Comparison of ENCODE assay signal across 9 mouse cellular contexts in the genomic region with DNA sequence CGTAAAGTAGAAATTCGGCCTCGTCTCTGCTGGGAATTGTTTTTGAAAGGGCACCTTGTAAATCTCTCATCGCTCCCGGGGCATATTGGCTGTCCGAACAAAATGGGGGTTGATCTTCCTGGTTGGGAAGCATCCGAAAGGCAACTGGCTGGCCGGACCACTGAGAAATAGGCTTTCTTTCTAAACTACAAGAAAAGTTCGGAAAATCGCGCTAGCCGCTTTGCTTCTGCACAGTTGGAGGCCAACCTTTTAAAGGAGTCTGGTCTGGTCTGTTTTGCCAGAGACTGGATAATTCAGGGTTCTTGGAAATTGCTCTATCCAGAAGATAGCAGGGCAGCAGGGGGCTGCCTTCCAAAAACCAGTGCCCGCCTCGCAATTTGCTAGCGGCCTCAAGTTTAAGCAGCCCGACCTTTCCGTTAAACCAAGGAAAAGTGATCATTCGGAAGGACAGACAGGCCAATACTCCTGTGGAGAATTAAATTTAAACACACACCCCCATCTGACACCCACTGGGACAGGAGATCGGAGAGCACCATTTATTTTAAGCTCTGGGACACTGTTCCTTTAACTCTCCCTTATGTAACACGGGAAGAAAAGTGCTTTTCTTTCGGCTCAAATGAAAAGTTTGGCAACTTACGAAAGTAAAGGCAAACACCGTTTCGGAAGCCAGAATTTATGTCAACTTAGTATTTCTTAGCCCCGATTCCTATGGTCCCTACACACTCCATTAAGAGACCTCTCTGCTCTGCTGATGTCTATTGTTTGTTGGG. TPM values are rescaled to one million over a fixed set of nuclear protein-coding genes. Genes with fewer than 3 reads are reported as not detected.
DNase-seq lines count a peak whose midpoint lies in the region; ATAC-seq lines count a peak whose summit lies in the region.
"Had no signal": no experiment of that assay in that cellular context is flagged by ENCODE, and none has a peak within 500 bp of the region (broad histone marks: within the 10 kb centered on the region; RNA-seq: fewer than 3 reads in every experiment).

No protein-coding gene starts in this region.

- H3K4me2 ChIP-seq in kidney, embryonic 16.5 days (replicated peaks; ENCODE audit: low read depth, low read length), result 0 out of 2 replicates have a peak overlapping the region, but pooled peaks have one; percentile 64
- H3K4me2 ChIP-seq in embryonic facial prominence, embryonic 12.5 days (replicated peaks), result peak overlapping the region; percentile 80
- H3K4me2 ChIP-seq in neural tube, embryonic 12.5 days (replicated peaks), result peak overlapping the region; percentile 76

- ATAC-seq in kidney, embryonic 16.5 days (ENCODE audit: low FRiP score, low TSS enrichment), result no peak
- ATAC-seq in embryonic facial prominence, embryonic 12.5 days (ENCODE audit: insufficient number of reproducible peaks, insufficient read depth, low FRiP score, low TSS enrichment), result no peak
- no peak for ATAC-seq in neural tube, embryonic 12.5 days (ENCODE audit: low FRiP score, low read depth)
- no peak for ATAC-seq in megakaryocyte, adult 5-6 weeks (ENCODE audit: poor library complexity, severe bottlenecking)

- no peak overlapping the region for H3K27ac ChIP-seq in kidney, embryonic 16.5 days (ENCODE audit: low read length)
- H3K27ac ChIP-seq in embryonic facial prominence, embryonic 12.5 days, result 0 out of 2 replicates have a peak overlapping the region, but pooled peaks have one; percentile 75
- H3K27ac ChIP-seq in hindbrain, embryonic 10.5 days, result peak overlapping the region; percentile 97
- no peak overlapping the region for H3K27ac ChIP-seq in neural tube, embryonic 12.5 days

- no peaks in the 10 kb centered on the region for H3K36me3 ChIP-seq in kidney, embryonic 16.5 days (ENCODE audit: insufficient read depth, low read length)
- no peaks in the 10 kb centered on the region for H3K36me3 ChIP-seq in embryonic facial prominence, embryonic 12.5 days
- peaks cover 19% of the 10 kb centered on the region for H3K36me3 ChIP-seq in hindbrain, embryonic 10.5 days
- no peaks in the 10 kb centered on the region for H3K36me3 ChIP-seq in neural tube, embryonic 12.5 days

- peaks cover 96% of the 10 kb centered on the region for H3K27me3 ChIP-seq in kidney, embryonic 16.5 days (ENCODE audit: insufficient read depth, low read length)
- H3K27me3 ChIP-seq in embryonic facial prominence, embryonic 12.5 days, result peaks cover 76% of the 10 kb centered on the region
- H3K27me3 ChIP-seq in hindbrain, embryonic 10.5 days (ENCODE audit: insufficient read depth, poor library complexity, severe bottlenecking), result peaks cover 79% of the 10 kb centered on the region
- peaks cover 76% of the 10 kb centered on the region for H3K27me3 ChIP-seq in neural tube, embryonic 12.5 days (replicated peaks)

- peaks cover 12% of the 10 kb centered on the region for H3K4me1 ChIP-seq in kidney, embryonic 16.5 days (ENCODE audit: insufficient read depth, low read length)
- H3K4me1 ChIP-seq in embryonic facial prominence, embryonic 12.5 days, result peaks cover 19% of the 10 kb centered on the region
- peaks cover 58% of the 10 kb centered on the region for H3K4me1 ChIP-seq in hindbrain, embryonic 10.5 days (replicated peaks)
- peaks cover 36% of the 10 kb centered on the region for H3K4me1 ChIP-seq in neural tube, embryonic 12.5 days

- H3K9ac ChIP-seq in kidney, embryonic 16.5 days (replicated peaks; ENCODE audit: low read length), result peak overlapping the region; percentile 62
- H3K9ac ChIP-seq in embryonic facial prominence, embryonic 12.5 days, result peak overlapping the region; percentile 68
- peak overlapping the region; percentile 85 for H3K9ac ChIP-seq in neural tube, embryonic 12.5 days

- 1% methylated on average over 25 of the region's 25 CpGs for WGBS in kidney, embryonic 16.5 days
- under 1% methylated on average over 25 of the region's 25 CpGs for WGBS in embryonic facial prominence, embryonic 12.5 days
- under 1% methylated on average over 25 of the region's 25 CpGs for WGBS in hindbrain, embryonic 10.5 days
- WGBS in neural tube, embryonic 12.5 days, result under 1% methylated on average over 25 of the region's 25 CpGs

- H3K9me3 ChIP-seq in kidney, embryonic 16.5 days (ENCODE audit: low read length), result no peaks in the 10 kb centered on the region
- H3K9me3 ChIP-seq in embryonic facial prominence, embryonic 12.5 days, result no peaks in the 10 kb centered on the region
- no peaks in the 10 kb centered on the region for H3K9me3 ChIP-seq in hindbrain, embryonic 10.5 days
- no peaks in the 10 kb centered on the region for H3K9me3 ChIP-seq in neural tube, embryonic 12.5 days

- DNase-seq in kidney, adult 18-20 months, result no peak
- peak; percentile 61 for DNase-seq in hindbrain, embryonic 10.5 days (ENCODE audit: low spot score)
- DNase-seq in thymus, postnatal 0 days (ENCODE audit: low spot score), result no peak
- DNase-seq in spleen, postnatal 36 days (ENCODE audit: low spot score in 2 of 2), result no peak

- H3K4me3 ChIP-seq in kidney, embryonic 16.5 days (ENCODE audit: low read length), result peak overlapping the region; percentile 50
- H3K4me3 ChIP-seq in embryonic facial prominence, embryonic 12.5 days, result peak overlapping the region; percentile 56
- H3K4me3 ChIP-seq in hindbrain, embryonic 10.5 days, result peak overlapping the region; percentile 92
- peak overlapping the region; percentile 65 for H3K4me3 ChIP-seq in neural tube, embryonic 12.5 days

RNA-seq across cellular contexts. Expression of a gene that starts 1.4 kb away (rescaled TPM):
- polyA plus RNA-seq in kidney, embryonic 16.5 days (2015; fragmentation: Nextera tagmentation; extraction: Ambion mirVana), result 2.0 and 3.5 TPM in 2 replicates
- polyA plus RNA-seq in embryonic facial prominence, embryonic 12.5 days (2016; fragmentation: Nextera tagmentation; extraction: Ambion mirVana), result 5.7 TPM in 2 replicates
- 5.1 and 11.0 TPM in 2 replicates for polyA plus RNA-seq in hindbrain, embryonic 10.5 days (2016; fragmentation: Nextera tagmentation; extraction: Ambion mirVana)
- 5.0 and 6.9 TPM in 2 replicates for polyA plus RNA-seq in neural tube, embryonic 12.5 days (2016; fragmentation: Nextera tagmentation; extraction: Ambion mirVana)
- polyA plus RNA-seq in thymus, postnatal 0 days (2015; fragmentation: Nextera tagmentation; extraction: Ambion mirVana), result 0.05 TPM in 2 replicates
- not detected in 2 replicates for total RNA-seq in megakaryocyte, adult 5-6 weeks (2015)
- not detected in 2 replicates for total RNA-seq in megakaryocyte, adult 5-6 weeks (2017)
- total RNA-seq: MEL had no signal

Comparison
In these comparisons a context has a peak if more than half of its experiments do, and no peak if none do; other contexts are left out.
1. H3K27ac ChIP-seq: peak in embryonic facial prominence, embryonic 12.5 days (single experiment) and hindbrain, embryonic 10.5 days (single experiment); none in kidney, embryonic 16.5 days (single experiment) and neural tube, embryonic 12.5 days (single experiment).
2. Peak in every context shown above with its lines, with median percentiles within 50 percentile points of each other: H3K4me2 ChIP-seq, H3K4me3 ChIP-seq and H3K9ac ChIP-seq.